Mouse (Mus musculus) forebrain, embryonic 12.5 days (tissue): ENCODE data around the gene Olfr517. TPM values are rescaled to one million over a fixed set of nuclear protein-coding genes. Genes with fewer than 3 reads are reported as not detected.

Experiments used
- ATAC-seq: fragments of 200-750 bp; cut with Nextera tagmentation; 2 replicates; pipeline ENCODE4 v1.8.0; 2017; ENCODE audit warnings: moderate TSS enrichment; ENCODE audit not compliant: low FRiP score
- H3K27ac ChIP-seq: fragments of 300-500 bp; sonication (generic); 2 replicates; pipeline ENCODE4 v1.5.1; 2016; ENCODE audit warnings: mild to moderate bottlenecking
- H3K27me3 ChIP-seq: fragments of 300-500 bp; sonication (generic); 2 replicates; pipeline ENCODE4 v1.6.1; 2016; ENCODE audit warnings: mild to moderate bottlenecking
- H3K36me3 ChIP-seq: fragments of 300-500 bp; sonication (generic); replicated peaks from 2 replicates; pipeline ENCODE4 v1.6.1; 2016; ENCODE audit warnings: mild to moderate bottlenecking
- H3K4me1 ChIP-seq: fragments of 300-500 bp; sonication (generic); 2 replicates; pipeline ENCODE4 v1.6.1; 2016
- H3K4me2 ChIP-seq: fragments of 300-500 bp; sonication (generic); 2 replicates; pipeline ENCODE4 v1.6.1; 2016; ENCODE audit warnings: mild to moderate bottlenecking, moderate library complexity
- H3K4me3 ChIP-seq: fragments of 300-500 bp; sonication (generic); replicated peaks from 2 replicates; pipeline ENCODE4 v1.5.1; 2016; ENCODE audit warnings: mild to moderate bottlenecking
- H3K9ac ChIP-seq: fragments of 300-500 bp; sonication (generic); 2 replicates; pipeline ENCODE4 v1.6.1; 2016; ENCODE audit warnings: mild to moderate bottlenecking
- H3K9me3 ChIP-seq: fragments of 300-500 bp; sonication (generic); 2 replicates; pipeline ENCODE4 v1.6.1; 2016
- WGBS: fragments of 180-500 bp; shearing (Covaris S2); methylation state at CpG from one replicate; pipeline ENCODE4 v1.1.7; 2016; 5-methylcytosine and 5-hydroxymethylcytosine counted together
- polyA plus RNA-seq: library from polyadenylated mRNA; unstranded; fragments of >200 nt; fragmentation: Nextera tagmentation; extraction: Ambion mirVana; gene quantifications from 2 replicates; pipeline ENCODE4 v1.2.1, GENCODE M21; 2016

The Olfr517 gene
- not detected in 2 replicates for polyA plus RNA-seq

DNA sequence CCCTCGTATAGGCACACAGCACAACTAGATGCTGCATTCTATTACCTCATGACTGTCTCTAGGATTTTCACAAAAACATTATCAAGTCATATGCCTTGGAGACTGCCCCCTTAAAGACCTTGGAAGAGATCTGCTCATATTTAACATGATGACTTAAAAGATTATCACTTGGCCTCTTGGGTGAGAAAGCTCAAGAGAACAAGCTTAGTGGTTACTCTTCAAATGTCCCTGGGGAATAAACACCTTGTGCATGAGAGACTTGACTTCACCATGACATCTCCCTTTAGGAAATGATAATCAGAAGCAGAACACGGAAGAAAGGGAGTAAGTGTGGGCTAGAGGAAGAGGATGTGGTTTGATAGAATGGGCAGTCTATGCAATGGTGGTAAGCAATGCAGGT is at the start of gene Olfr517:
TSS of gene Olfr517 (minus strand) at position 101 of the 400 bp plus-strand sequence.
- WGBS, result 68% methylated on average over 2 of the region's 2 CpGs
- no peak within 1 kb of the TSS for H3K27ac ChIP-seq
- H3K9ac ChIP-seq, result no peak within 1 kb of the TSS
- H3K4me1 ChIP-seq, result no peaks in the 10 kb centered on the region
- H3K9me3 ChIP-seq, result no peaks in the 10 kb centered on the region
- no peak within 1 kb of the TSS for H3K4me2 ChIP-seq
- no peaks in the 10 kb centered on the region for H3K36me3 ChIP-seq
- H3K4me3 ChIP-seq, result no peak within 1 kb of the TSS
- no peaks in the 10 kb centered on the region for H3K27me3 ChIP-seq
- no peak for ATAC-seq

DNA sequence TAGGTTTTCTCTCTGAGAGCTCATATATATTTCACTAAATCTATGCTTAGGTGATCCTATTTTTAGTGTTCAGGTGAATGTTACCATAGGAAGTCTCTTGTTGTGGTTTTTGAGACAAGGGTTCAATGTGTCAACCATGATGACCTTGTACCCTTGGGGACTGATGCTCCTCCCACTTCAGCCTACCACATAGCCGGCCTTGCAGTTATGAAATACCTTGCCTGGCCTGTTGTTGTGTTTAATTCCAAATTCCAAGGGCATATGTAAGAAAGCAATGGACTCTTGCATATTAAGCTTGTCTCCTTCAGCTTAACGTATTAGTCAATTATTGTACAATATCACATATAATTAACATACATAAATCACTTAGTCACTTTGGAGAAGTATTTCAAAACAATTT is 31.8 kb upstream of the Olfr517 start:
- WGBS, result 79% methylated on average over 2 of the region's 2 CpGs
- no peaks in the 10 kb centered on the region for H3K4me1 ChIP-seq
- H3K27me3 ChIP-seq, result no peaks in the 10 kb centered on the region
- H3K36me3 ChIP-seq, result no peaks in the 10 kb centered on the region
- no peak overlapping the region for H3K4me3 ChIP-seq
- no peak overlapping the region for H3K9ac ChIP-seq
- no peak overlapping the region for H3K27ac ChIP-seq
- ATAC-seq, result no peak
- H3K9me3 ChIP-seq, result no peaks in the 10 kb centered on the region
- no peak overlapping the region for H3K4me2 ChIP-seq

DNA sequence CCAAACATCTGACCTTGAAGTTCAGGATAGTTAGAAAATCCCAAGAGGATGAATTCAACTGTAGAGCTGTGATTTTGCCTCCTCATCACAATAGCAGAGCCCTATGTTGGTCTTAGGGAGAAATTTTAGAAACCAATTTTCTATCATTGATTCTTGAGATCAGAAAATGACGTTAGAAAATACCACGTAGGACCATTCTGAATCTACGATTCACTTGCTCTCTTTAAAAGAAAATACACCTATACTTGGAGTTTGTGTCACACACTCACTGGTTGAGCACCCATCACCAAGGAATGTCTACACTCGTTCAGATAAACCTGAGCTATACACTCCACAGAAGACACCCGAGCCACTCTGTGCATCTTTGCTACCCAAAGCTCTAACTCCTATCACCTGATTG is 22.1 kb upstream of the Olfr517 start, which contains the start of gene Olfr519:
TSS of gene Olfr519 (minus strand) at position 101 of the 400 bp plus-strand sequence.
- no peaks in the 10 kb centered on the region for H3K27me3 ChIP-seq
- H3K9me3 ChIP-seq, result no peaks in the 10 kb centered on the region
- no peak within 1 kb of the TSS for H3K27ac ChIP-seq
- H3K4me3 ChIP-seq, result no peak within 1 kb of the TSS
- H3K4me2 ChIP-seq, result no peak within 1 kb of the TSS
- H3K4me1 ChIP-seq, result no peaks in the 10 kb centered on the region
- H3K36me3 ChIP-seq, result no peaks in the 10 kb centered on the region
- WGBS, result 84% methylated on average over 5 of the region's 5 CpGs
- no peak within 1 kb of the TSS for H3K9ac ChIP-seq
- ATAC-seq, result no peak

DNA sequence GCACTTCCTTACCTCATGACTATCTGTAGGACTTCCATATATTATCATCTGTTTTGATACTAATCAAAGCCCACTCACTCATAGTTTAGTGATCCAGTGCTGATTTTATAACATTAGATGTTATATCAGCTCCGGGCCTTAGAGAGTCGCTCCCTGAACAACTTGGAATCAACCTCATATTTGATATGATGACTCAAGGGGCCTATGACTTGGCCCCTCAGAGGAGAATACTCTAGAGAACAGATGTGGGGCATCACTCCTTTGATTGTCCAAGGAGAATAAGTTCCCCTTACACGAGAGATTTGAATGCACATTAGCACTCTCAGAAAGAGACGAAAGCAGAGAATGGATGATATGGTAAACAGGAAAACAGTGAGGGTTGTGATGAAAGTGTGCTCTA is 12.7 kb upstream of the Olfr517 start, which contains the start of gene Olfr518:
TSS of gene Olfr518 (minus strand) at position 101 of the 400 bp plus-strand sequence.
- no peak within 1 kb of the TSS for H3K27ac ChIP-seq
- H3K36me3 ChIP-seq, result no peaks in the 10 kb centered on the region
- no peak within 1 kb of the TSS for H3K4me3 ChIP-seq
- H3K4me1 ChIP-seq, result no peaks in the 10 kb centered on the region
- no peak within 1 kb of the TSS for H3K4me2 ChIP-seq
- WGBS, result 81% methylated on average over 4 of the region's 4 CpGs
- H3K9ac ChIP-seq, result no peak within 1 kb of the TSS
- H3K27me3 ChIP-seq, result no peaks in the 10 kb centered on the region
- no peak for ATAC-seq
- no peaks in the 10 kb centered on the region for H3K9me3 ChIP-seq

DNA sequence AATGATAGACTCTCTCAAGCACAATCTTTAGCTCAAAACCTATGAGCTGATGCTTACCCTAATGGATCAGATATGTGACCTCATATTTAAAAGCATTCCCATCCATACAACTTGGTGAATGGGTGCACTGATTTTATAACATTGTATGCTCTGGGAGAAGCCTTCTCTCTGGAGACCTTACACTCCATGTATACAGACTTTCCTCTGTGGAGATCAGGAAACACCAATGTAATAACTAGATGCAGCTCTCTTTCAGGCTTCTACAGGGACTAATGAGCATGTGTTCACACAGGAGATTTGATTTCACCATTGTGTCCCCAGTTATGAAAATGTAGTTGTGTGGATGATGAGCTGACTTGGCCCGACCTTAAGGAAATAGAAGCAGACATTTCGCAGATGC is 21.8 kb downstream of the Olfr517 start, which contains the start of gene Olfr516:
TSS of gene Olfr516 (minus strand) at position 101 of the 400 bp plus-strand sequence.
- no peak for ATAC-seq
- H3K36me3 ChIP-seq, result no peaks in the 10 kb centered on the region
- H3K9ac ChIP-seq, result no peak within 1 kb of the TSS
- no peak within 1 kb of the TSS for H3K4me2 ChIP-seq
- H3K9me3 ChIP-seq, result no peaks in the 10 kb centered on the region
- H3K27me3 ChIP-seq, result no peaks in the 10 kb centered on the region
- H3K4me3 ChIP-seq, result no peak within 1 kb of the TSS
- no peaks in the 10 kb centered on the region for H3K4me1 ChIP-seq
- no peak within 1 kb of the TSS for H3K27ac ChIP-seq
- WGBS, result 95% methylated on average over 2 of the region's 2 CpGs

DNA sequence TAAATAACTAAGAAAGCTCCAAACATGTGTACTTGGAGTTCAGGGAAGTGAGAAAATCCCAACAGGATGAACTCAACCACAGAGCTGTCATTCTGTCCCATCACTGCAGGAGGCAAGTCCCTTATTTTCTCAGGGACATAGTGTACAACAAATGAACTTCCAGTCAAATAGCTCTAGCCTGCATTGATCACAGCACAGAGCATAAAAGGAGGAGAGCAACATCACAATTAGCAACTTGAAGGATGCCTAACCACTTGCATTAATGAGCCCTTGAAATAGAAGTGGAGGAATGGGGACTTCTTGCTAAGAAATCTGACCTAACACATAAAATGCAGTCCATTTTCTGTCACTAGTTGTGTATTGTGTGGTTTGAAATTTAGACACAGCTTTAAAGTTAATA is 46.3 kb downstream of the Olfr517 start, which contains the start of gene Olfr514:
TSS of gene Olfr514 (minus strand) at position 101 of the 400 bp plus-strand sequence.
- H3K9me3 ChIP-seq, result no peaks in the 10 kb centered on the region
- no peaks in the 10 kb centered on the region for H3K4me1 ChIP-seq
- H3K36me3 ChIP-seq, result no peaks in the 10 kb centered on the region
- no peaks in the 10 kb centered on the region for H3K27me3 ChIP-seq
- H3K9ac ChIP-seq, result no peak within 1 kb of the TSS
- H3K4me2 ChIP-seq, result no peak within 1 kb of the TSS
- ATAC-seq, result no peak
- no peak within 1 kb of the TSS for H3K27ac ChIP-seq
- no peak within 1 kb of the TSS for H3K4me3 ChIP-seq

Other genes with a start within 250 kb of the Olfr517 start
- not detected in 2 replicates for gene Olfr508, start 242.4 kb downstream of the Olfr517 start, polyA plus RNA-seq
- gene Olfr509, start 220.5 kb downstream of the Olfr517 start, polyA plus RNA-seq, result not detected in 2 replicates
- gene Olfr510, start 206.0 kb downstream of the Olfr517 start, polyA plus RNA-seq, result not detected in 2 replicates
- gene Olfr512, start 159.1 kb downstream of the Olfr517 start, polyA plus RNA-seq, result not detected in 2 replicates
- gene Olfr513, start 121.4 kb downstream of the Olfr517 start, polyA plus RNA-seq, result not detected in 2 replicates
- not detected in 2 replicates for gene Olfr514, start 46.4 kb downstream of the Olfr517 start, polyA plus RNA-seq
- gene Olfr516, start 21.9 kb downstream of the Olfr517 start, polyA plus RNA-seq, result not detected in 2 replicates
- not detected in 2 replicates for gene Olfr518, start 12.6 kb upstream of the Olfr517 start, polyA plus RNA-seq
- gene Olfr519, start 22.0 kb upstream of the Olfr517 start, polyA plus RNA-seq, result not detected in 2 replicates
- gene Nlrp10, start 57.8 kb upstream of the Olfr517 start, polyA plus RNA-seq, result not detected in 2 replicates
- gene Eif3f, start 62.0 kb upstream of the Olfr517 start, polyA plus RNA-seq, result 78.1 and 79.0 TPM in 2 replicates
- gene Tub, start 78.0 kb upstream of the Olfr517 start, polyA plus RNA-seq, result 31.2 and 36.9 TPM in 2 replicates
- gene Ric3, start 211.0 kb upstream of the Olfr517 start, polyA plus RNA-seq, result 23.6 and 25.1 TPM in 2 replicates